Mouse (Mus musculus): Measurements from ENCODE around the gene Zfp593.
"Not testable (repeated sequence)": the region's sequence is repeated elsewhere in the genome, so short reads cannot be mapped to it uniquely, and the experiment has no call there.

Gene Zfp593

GRCm38 (mm10) chr4:134245148-134245843 is at the start of gene Zfp593:
Gene Zfp593, minus strand, starts transcription at chr4:134245592.
- peak; percentile 91 for DNase-seq

DNA sequence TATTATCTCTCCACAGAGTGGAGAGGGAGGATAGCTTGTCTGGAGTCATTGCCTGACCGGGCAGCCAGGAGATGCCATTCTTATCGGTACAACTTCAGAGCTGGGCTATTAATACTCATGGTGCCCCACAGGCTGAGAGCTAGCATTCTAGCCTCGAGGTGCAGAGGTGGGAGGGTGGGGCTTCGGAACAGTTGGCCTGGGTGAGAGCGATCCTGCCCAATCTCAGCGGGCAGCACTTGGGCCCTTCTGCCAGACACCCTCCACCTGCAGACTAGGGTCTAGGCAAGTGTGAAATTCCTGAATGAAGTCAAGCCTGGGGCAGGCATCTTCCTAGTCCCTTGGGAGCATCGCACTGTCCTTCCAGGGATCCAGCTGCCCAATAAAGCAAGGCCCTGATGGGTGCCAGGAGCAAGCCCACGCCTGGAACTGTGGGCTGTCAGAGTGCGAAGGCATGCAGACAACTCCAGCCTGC is 48.3 kb upstream of the Zfp593 start:
- no peak for DNase-seq

- no peak for DNase-seq
Observed at GRCm38 (mm10) chr4:134293061-134293691, 47.8 kb upstream of the Zfp593 start.

DNA sequence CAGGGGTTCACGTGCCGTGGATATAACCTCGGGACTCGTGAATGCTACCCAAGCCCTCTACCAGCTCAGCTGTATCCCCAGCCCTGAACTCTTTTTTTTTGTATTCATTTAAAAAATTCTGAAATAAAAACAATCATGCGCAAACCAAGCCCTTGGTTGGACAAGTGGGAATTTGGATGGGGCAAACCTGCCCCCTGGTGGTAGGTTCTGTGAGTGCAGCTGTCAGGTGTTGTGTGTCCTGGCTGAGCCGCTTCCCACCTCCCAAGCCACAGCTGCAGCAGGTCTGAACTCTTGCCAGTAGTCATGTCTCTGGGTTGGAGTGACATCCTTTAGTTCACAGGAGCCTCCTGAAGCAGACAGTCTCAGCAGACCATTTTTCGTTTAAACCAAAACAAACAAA is 46.7 kb upstream of the Zfp593 start:
- DNase-seq, result peak; percentile 42

- DNase-seq, result peak; percentile 18
Observed at GRCm38 (mm10) chr4:134288397-134289256, 43.2 kb upstream of the Zfp593 start.

DNA sequence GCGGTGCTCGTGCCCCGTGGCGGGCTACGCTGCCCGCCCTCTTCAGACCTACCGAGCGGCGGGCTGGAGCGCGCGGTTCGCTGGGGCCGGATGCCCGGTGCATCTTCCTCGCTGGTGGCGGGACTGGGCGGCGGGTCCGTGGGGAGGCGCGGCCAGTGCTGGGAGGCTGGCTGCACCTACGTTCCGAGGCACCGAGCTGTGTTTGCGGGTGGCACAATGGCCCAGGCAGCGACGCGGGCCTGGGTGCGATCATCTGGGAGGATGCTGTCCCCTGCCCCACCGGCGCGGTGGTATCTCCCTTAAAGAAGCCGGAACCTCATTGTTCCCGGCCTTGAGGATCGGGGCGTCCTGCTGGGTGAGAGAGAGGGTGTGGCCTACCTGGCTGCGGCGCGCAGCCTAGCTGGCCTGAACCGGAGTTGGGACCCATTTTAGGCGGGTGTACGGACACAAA is 42.2 kb upstream of the Zfp593 start, which contains the start of gene Pdik1l:
Gene Pdik1l, minus strand, starts transcription at position 321 of the 451 bp plus-strand sequence.
- DNase-seq, result peak; percentile 80

- peak; percentile 94 for DNase-seq
Observed at GRCm38 (mm10) chr4:134287168-134287564, 41.8 kb upstream of the Zfp593 start.

- no peak for DNase-seq
Observed at GRCm38 (mm10) chr4:134286226-134287167, 41.1 kb upstream of the Zfp593 start.

GRCm38 (mm10) chr4:134284942-134285341 is 39.5 kb upstream of the Zfp593 start:
- DNase-seq, result no peak

DNA sequence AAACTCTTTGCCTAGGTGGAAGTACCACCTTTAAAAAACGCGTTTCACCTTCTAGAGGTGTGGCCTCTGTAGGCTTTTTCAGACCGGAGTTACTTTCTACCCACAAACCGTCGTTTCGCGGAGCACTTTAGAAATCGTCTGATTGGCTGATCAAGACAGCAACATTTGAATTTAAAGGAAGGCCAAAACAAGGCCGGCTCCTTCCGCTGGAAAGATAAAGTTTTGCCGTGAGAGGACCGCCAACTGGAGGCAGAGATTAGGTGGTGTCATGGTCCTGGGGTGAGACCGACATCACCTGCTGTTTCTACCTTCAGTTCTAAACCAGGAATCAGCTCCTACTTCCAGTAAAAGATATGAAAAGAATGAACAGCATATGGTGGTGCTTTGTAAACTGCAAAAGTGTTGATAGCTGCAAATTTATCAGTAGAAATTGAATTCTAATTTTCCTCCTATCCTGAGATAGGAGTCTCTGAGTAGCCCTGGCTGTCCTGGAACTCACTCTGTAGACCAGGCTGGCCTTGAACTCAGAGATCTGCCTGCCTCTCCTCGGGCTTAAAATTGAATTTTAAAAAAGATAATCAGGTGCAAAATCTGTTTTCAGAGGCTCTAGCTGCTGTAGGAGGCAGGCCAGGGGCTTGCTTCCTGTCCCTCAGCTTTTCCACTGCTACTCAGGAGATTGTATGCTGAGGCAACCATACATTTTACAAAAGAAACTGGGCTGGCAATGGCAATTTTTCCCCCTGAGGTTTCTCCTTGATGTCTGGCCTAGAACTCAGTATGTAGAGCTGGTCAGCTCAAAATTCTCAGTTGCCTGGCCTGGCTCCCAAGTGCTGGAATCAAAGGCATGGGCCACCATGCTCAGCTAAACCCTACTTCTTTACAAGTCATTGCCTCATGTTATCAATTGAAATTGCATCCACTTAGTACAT is 28.3 kb upstream of the Zfp593 start:
- DNase-seq, result no peak

DNA sequence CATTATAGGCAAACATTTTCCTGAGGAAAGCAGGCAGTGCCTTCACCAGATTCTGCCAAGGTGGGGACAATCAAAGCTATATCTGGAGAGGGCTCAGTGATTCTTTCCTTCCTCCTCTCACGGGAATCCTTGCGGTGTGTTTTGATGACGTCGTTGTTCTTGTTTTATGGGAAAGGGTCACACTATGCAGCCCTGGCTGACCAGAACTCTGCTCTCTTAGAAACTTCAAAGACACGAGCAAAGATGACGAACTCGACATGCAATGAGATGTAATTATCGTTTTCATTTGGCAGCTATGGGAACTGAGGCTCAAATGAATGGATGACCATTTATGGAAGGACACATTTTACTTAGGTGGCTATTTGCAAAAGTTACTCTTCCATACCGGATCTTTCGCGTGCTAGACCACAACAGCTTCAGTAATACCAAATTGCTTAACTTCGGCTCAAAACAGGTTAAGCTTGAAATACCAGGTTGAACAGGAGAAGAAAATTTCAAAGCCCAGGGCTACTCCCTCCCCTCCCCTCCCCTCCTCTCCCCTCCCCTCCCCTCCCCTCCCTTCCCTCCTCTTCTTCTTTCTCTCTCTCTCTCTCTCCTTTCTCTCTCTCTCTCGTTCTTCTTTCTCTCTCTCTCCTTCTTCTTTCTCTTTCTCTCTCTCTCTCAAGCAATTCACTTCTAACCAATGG is 27.5 kb upstream of the Zfp593 start:
- DNase-seq, result no peak

DNA sequence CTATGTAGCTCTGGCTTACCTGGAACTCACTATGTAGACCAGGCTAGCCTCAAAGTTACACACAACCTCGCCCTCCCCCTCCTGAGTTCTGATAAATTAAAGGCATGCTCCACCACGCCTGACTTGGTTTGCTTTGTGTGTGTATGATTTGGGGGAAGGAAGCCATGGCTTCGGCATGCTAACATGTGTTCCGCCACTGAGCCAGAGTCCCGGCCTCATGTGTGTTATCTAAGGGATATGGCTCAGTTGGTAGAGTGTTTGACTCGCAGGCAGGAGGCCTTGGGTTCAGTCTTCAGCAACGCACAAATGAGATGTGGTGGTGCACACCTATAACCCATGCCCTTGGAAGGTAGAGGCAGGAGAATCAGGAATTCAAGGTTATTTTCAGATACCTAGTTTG is 26.6 kb upstream of the Zfp593 start:
- no peak for DNase-seq

GRCm38 (mm10) chr4:134269622-134270021 is 24.2 kb upstream of the Zfp593 start:
- DNase-seq, result not testable (repeated sequence)

GRCm38 (mm10) chr4:134268102-134268655 is 22.8 kb upstream of the Zfp593 start:
- DNase-seq, result no peak

DNA sequence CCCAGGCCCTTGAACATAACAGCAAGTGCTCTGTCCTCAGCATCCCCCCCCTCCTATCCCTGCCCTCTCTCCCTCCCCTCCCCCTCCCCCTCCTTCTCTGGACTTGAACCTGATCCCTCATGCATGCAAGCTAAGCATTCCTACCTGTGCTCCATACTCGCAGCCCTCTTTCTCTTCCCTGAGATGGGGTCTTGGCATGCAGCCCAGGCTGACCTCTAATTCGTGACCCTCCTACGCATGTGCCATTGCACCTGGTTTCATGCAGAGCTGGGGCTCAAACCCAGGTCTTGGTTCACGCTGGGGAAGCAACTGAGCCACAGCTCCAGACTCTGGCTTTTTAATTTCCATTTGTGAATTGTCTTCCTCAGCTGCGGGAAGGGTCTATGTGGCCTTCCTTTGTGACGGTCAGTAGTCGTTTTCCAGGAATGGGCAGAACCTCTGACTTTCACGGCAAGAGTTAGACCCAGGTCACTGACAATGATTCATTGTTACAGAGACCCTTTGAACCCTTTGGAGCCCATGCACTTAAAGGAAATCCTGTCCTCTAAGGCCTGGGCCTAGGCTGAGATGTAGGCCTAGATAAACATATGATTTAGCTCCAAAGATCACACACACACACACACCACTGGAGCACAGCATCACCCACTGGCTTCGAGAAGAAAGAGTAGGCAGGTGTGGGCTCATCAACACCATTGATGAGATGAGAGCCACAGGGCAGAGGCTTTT is 20.6 kb upstream of the Zfp593 start:
- DNase-seq, result no peak

- no peak for DNase-seq
Observed at GRCm38 (mm10) chr4:134263191-134263590, 17.8 kb upstream of the Zfp593 start.

DNA sequence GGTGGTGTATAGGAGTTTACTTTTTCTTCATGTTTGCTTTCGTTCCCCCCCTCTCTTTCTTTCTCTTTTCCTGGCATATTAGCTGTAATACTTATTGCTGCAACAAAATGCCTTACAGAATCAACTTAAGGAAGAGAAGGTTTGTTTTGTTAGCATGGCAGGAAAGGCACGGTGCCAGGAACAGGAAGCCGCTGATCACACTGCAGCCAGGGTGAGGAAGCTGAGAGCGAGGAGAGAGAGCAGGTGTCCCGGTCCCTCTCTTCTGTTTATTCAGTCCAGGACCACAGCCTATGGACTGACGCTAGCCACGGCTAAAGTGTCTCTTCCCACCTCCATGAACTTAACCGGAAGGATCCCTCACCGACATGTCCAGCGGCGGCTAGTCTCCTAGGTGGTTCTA is 13.0 kb upstream of the Zfp593 start:
- no peak for DNase-seq

GRCm38 (mm10) chr4:134257198-134258009 is 12.0 kb upstream of the Zfp593 start:
- no peak for DNase-seq

Data from cerebellum, adult 11-12 months (tissue).